Mouse (Mus musculus) T-cell, adult 2 months (primary cell): ENCODE results near the gene Samd9l.
"Not testable (repeated sequence)": the region's sequence is repeated elsewhere in the genome, so short reads cannot be mapped to it uniquely, and the experiment has no call there.

Experiments used
- DNase-seq: peaks from one replicate; pipeline ENCODE4 v3.0.0; 2022; ENCODE audit warnings: low spot score

Samd9l gene

DNA sequence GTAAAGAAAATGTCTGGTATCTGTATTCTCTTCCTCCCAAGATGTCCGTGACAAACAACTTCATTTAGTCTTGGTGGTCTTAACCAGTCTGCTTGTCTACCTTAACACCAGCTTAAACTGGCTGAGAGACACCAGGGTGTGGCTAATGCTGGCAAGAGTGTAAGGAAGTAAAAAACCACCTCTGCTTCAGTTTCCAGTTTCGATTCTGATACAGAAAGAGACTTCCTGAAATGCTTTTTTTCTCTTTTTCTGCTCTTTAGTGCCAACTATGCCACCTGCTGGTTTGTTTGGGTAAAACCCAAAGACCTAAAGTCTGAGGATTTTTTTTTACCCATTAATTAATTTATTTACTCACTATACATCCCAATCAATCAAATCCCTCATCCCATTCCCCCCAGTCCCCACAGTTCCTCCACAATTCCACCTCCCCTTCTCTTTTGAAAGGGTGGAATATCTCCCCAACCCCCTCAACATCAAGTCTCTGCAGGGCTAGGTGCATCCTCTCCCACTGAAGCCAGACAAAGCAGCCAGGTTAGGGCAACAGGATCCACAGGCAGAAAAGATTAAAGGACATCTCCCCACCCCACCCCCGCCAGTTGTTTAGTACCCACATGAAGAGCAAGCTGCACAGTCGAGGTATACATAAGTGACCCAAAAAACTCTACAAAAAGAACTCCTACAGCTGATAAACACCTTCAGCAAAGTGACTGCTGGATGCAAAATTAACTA is at the start of gene Samd9l:
Samd9l (minus strand) TSS at position 233 of the 729 bp plus-strand sequence.
- DNase-seq = peak; percentile 86

DNA sequence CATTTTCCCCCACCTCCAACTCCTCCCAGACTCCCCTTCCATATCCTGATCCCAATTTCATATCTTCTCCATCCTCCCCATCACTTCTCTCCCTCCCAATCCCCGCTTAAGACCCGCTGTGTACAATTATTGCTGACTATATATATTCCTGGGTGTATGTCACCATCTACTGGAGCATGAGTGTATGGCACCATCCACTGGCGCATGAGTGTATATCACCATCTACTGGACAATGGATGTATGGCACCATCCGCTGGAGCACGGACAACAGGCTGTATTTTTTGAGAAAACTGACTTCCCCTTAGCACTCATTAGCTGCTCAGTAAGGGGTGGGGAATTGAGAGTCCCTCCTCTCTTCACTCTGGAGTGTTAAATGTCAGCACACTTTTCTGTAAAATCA is 48.0 kb upstream of the Samd9l start:
- DNase-seq = peak; percentile 71

DNA sequence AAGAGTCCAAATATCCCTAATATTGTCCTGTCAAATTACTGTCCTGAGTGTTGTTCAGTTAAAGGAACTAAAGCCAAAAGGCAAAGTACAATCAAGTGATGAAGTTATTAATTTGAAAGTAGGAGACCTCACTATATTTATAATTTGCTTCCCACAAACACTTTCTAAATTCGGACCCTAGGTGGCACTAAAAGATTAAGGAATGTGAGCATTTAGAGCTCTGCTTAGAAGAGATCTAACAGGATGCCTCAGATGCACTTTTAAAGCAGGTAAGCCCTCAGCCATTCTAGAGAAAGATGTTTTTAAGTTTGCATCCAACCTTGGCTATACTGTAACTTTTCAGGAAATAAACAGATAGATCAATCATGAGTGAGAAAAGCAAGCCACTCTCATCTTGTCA is 44.5 kb upstream of the Samd9l start:
- DNase-seq = no peak

DNA sequence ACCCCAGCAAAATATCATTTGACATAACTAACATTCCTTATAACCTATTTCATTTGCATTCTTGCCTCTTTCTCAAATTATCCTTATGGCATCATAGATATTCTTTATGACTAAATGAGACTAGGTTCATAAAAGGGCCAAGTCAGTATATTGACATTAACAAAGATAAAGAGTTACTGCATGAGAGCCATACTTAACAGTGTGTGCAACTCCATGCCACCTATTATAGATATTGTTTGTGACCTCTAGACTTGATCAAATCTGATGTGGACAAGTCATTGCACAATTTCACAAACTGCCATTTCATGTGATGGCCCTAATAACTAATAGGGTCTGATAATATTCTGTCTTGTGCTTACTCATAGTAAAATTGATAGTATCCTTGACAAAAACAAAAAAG is 36.7 kb upstream of the Samd9l start:
- no peak for DNase-seq

DNA sequence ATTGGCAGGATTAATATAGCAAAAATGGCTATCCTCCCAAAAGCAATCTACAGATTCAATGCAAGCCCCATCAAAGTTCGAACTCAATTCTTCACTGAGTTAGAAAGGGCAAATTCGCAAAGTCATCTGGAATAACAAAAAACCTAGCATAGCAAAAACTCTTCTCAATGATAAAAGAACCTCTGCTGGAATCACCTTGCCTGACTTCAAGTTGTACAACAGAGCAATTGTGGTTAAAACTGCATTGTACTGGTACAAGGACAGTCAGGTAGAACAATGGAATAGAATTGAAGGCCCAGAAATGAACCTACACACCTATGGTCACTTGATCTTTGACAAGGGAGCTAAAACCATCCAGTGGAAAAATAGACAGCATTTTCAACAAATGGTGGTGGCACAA is 31.6 kb upstream of the Samd9l start:
- not testable (repeated sequence) for DNase-seq

DNA sequence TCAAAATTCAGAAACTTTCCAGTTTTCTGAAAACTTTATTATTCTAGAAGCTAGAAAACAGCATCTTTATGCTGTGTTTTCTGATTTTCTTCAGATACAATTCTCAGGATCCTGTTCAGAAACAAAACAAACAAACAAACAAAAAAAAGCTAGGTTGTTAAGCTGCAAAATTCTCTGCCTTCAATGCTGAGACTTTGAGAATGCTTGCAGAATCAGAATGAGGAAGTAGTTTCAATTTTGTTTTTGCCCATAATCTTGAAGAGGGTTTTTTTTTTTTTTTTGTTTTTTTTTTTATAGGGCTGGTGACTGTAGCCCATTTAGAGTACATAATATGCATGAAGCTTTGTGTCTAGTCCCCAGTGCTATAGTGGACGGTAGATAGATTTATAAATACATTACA is 27.7 kb upstream of the Samd9l start:
- no peak for DNase-seq

DNA sequence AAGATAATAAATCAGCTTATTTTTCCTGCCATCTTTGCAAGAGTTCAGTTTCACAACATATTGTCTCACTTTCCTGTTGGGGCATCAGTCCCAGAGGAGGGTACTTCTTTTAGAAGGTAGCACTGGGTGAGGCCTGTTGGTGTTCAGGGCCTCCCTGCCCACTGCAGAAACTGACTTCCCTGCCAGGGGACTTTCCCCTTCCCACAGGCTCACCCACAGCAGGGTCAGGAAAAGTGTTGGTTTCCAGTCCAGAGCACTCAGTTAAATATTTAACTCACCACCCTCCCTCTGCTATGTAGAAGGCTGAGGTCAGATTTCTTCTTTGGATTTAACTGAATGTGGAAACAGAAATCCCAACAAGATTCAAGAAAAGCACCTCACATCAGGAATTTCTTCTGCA is 26.0 kb upstream of the Samd9l start:
- not testable (repeated sequence) for DNase-seq

DNA sequence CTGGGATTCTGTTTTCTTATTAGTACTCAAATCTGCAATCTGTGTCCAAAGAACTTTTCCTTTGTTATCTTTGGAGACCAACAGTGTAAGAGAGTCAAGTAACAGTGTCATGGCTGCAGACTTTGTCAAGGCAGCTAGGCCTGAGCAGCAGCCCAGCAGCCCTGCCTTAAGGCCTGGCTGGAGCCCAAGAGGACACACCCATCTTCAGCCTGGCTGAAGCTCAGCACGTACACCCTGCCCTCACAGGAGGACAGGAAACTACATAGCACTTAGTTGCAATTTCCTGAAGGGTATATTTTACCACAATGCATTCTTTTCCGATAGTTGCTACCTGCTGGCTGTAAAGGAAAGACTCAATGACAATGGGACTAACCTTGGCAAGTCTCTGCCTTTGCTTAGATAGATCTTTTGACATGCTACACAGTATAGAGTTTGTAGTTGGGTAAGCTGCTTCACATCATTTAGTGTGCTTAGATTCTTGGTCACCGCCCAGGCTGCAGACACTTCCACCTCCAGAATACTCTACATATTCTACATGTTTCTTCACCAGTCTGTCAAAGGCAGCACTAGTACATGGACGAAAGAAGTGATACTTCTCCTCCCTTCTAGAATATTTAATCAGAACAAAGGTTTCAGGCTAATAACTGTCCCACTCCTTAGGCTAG is 25.4 kb upstream of the Samd9l start:
- DNase-seq = not testable (repeated sequence)

DNA sequence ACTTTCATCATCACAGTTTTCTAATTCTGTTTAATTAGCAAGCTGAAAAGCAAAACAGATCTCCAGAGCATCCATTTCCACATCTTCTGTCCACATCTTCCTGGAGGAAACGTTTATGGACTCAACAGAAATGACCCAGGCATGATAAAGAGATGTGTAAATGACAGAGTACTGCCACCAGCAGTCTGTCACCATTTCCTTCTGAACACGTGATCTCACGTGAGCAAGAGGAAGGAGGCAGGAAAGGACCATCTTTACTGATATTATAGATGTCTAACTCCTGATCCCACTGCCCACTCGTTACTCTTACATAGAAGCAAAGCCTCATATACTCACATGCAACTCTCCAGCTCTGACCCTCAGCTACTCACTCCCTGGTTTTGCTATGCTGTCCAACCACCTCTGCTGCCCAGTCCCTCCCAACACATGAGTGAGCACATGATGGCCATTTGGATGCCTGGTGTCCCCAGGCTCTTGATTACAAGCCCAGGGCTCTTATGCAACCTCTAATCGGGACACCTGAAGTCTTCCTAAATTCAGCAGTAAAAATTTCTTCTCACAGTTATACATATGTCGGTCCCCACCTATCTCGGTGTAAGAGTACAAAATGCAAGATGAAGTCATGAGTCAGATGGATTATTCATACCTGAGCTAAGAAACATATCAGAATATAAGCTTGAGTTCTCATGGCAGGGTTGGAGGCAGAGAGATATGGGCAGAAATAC is 2.0 kb downstream of the Samd9l start:
- peak; percentile 52 for DNase-seq

DNA sequence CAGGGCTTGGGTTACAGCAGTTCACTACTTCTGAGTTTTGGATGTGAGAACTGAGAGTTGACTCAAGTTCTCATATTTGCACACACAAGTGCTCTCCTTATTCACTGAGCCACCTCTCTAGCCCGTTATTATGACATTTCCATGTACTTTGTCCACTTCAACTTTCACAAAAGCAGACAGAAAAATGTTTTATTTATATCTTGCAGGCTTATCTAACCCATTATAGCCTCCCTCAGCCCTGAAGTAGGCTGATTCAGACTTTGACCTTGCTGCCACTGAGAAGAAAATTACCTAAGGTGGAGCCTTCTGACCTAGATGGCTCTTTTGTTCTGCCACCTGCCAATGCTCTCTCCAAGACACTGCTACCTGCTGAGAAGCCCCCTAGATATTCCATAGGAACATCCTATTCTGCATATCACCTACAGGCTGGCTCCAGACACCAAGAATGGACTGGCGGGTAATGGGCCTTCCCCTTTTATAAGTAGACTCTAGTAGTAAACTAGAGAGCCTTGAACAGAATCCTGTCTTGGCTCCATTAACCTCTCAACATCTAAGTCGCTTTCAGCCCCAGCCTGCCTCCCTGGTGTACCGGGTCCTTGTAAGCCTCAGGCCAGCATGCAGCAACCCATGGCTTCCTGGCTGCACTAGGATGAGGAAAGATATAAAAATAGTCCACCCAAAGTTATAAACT is 3.3 kb downstream of the Samd9l start:
- not testable (repeated sequence) for DNase-seq

DNA sequence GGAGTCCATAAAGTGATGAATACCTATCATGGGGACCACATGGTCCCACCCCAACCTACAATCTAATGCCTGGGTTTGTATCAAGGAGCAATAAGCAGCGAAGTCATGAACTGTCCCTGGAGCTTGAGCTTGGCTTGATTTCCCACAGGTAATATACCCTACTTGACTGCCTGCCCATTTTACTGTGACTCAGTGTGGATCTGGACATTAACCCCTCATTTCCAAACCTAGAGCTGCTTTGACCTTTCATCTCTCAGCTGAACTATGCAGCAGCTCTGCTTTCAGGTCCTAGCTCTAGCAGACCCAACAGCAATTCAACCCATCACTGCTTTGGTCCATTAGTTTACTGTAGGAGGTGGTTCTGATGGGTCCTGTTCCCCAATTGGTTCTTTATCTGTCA is 9.4 kb downstream of the Samd9l start:
- no peak for DNase-seq

DNA sequence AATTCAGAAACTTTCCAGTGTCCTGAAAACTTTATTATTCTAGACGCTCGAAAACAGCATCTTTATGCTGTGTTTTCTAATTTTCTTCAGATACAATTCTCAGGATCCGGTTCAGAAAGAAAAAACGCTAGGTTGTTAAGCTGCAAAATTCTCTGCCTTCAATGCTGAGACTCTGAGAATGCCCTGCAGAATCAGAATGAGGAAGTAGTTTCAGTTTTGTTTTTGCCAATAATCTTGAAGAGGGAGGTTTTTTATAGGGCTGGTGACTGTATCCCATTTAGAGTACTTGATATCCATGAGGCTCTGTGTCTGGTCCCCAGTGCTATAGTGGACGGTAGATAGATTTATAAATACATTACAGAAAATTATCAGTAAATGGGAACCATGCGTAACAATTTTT is 12.8 kb downstream of the Samd9l start:
- DNase-seq = no peak

DNA sequence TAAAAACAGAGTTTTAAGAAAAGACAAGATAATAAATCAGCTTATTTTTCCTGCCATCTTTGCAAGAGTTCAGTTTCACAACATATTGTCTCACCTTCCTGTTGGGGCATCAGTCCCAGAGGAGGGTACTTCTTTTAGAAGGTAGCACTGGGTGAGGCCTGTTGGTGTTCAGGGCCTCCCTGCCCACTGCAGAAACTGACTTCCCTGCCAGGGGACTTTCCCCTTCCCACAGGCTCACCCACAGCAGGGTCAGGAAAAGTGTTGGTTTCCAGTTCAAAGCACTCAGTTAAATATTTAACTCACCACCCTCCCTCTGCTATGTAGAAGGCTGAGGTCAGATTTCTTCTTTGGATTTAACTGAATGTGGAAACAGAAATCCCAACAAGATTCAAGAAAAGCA is 14.6 kb downstream of the Samd9l start:
- not testable (repeated sequence) for DNase-seq

DNA sequence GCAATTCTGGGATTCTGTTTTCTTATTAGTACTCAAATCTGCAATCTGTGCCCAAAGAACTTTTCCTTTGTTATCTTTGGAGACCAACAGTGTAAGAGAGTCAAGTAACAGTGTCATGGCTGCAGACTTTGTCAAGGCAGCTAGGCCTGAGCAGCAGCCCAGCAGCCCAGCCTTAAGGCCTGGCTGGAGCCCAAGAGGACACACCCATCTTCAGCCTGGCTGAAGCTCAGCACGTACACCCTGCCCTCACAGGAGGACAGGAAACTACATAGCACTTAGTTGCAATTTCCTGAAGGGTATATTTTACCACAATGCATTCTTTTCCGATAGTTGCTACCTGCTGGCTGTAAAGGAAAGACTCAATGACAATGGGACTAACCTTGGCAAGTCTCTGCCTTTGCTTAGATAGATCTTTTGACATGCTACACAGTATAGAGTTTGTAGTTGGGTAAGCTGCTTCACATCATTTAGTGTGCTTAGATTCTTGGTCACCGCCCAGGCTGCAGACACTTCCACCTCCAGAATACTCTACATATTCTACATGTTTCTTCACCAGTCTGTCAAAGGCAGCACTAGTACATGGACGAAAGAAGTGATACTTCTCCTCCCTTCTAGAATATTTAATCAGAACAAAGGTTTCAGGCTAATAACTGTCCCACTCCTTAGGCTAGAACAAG is 15.1 kb downstream of the Samd9l start:
- DNase-seq = not testable (repeated sequence)

DNA sequence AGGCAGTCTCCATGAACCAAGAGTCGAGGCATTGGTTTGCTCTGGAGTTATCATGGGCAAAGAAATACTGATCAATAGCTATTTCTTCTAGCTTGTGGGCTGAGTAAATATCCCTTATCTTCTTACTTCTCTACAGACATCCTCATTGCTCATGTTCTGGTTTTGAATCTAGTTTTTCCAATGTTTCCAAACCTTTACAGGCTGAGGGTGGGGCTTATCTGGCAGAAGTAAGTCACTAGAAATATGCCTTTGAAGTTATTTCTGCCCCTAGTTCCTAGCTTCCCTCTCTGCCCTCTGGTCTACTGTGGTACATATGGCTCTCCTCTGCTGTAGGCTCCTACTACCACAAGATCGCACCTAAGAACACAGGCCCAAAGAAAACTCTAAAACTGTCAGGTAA is 20.2 kb downstream of the Samd9l start:
- DNase-seq = no peak

DNA sequence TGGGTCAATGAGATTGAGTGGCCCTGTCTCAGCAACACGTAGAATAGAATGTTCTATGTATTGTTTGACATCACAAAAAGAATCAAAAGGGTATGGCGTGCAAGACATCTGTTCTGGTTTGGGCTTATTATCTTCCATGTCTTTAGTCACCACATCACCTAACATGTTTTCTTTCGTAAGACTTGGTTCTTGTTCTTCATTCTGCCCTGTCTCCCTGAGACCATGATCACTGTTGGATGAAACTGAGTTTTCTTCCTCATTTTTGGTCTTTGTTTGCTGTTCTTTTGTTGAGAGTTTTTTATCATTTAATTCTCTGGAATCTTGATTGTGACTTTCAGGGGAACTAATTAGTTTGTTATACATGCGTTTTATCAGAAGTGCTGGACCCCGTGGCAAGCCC is 22.7 kb downstream of the Samd9l start:
- DNase-seq = no peak

DNA sequence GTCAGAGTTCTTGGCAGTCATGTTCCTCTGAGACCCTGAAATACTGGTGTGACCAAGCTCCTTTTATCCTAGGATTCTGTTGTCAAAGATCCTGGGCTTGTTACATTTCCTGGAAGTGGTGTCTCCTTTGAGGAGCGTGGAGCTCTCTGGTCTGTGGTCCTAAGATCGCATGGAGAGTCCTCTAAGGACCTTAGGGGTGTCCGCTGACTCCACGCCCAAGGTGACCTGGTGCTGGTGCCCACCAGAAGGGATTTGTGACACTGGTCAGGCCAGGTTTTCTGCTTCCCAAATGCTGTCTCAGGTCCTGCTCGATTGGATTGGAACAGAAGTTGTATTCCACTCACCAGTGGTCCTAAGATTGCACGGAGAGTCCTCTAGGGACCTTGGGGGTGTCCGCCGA is 29.8 kb downstream of the Samd9l start:
- no peak for DNase-seq

DNA sequence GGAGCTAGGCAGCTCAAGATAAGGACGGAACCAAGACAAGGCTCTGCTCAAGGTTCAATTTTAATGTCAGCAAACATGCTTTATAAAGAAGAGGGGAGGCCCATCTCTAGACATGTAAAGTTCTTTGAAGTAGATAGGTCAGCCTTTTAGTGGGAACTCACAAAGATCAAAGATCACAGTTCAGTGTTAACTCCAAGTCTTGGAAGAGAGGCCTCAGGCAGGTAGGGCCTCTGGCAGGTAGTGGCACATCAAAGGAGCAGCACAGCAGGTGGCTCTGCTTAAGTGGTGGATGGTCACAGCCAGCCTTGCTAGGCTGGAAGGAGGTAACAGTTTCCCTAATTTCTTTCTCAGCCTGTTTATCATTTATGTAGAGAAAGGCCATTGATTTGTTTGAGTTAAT is 33.8 kb downstream of the Samd9l start:
- not testable (repeated sequence) for DNase-seq

DNA sequence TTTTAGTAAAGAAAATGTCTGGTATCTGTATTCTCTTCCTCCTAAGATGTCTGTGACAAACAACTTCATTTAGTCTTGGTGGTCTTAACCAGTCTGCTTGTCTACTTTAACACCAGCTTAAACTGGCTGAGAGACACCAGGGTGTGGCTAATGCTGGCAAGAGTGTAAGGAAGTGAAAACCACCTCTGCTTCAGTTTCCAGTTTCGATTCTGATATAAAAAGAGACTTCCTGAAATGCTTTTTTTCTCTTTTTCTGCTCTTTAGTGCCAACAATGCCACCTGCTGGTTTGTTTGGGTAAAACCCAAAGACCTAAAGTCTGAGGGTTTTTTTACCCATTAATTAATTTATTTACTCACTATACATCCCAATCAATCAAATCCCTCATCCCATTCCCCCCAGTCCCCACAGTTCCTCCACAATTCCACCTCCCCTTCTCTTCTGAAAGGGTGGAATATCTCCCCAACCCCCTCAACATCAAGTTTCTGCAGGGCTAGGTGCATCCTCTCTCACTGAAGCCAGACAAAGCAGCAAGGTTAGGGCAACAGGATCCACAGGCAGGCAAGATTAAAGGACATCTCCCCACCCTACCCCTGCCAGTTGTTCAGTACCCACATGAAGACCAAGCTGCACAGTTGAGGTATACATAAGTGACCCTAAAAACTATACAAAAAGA is 53.3 kb downstream of the Samd9l start:
- DNase-seq = peak; percentile 80

DNA sequence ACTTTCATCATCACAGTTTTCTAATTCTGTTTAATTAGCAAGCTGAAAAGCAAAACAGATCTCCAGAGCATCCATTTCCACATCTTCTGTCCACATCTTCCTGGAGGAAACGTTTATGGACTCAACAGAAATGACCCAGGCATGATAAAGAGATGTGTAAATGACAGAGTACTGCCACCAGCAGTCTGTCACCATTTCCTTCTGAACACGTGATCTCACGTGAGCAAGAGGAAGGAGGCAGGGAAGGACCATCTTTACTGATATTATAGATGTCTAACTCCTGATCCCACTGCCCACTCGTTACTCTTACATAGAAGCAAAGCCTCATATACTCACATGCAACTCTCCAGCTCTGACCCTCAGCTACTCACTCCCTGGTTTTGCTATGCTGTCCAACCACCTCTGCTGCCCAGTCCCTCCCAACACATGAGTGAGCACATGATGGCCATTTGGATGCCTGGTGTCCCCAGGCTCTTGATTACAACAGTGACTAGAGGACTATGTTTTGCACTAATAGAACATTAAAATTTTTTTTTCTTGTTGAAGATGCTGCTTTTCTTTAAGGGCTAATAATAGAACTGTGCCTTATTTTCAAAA is 54.2 kb downstream of the Samd9l start:
- not testable (repeated sequence) for DNase-seq
